Mouse (Mus musculus) cerebellum, postnatal 10 days (tissue): Measurements from ENCODE around the gene Ttc39b.
A peak's percentile ranks its signal among the peaks of the same experiment; 100 is the strongest.

ENCODE experiments used
- DNase-seq, 2 experiments: peaks; one replicate each; pipeline ENCODE4 v3.0.0; 2021; ENCODE audit warnings: mixed read lengths in 2 of 2

Gene Ttc39b

DNA sequence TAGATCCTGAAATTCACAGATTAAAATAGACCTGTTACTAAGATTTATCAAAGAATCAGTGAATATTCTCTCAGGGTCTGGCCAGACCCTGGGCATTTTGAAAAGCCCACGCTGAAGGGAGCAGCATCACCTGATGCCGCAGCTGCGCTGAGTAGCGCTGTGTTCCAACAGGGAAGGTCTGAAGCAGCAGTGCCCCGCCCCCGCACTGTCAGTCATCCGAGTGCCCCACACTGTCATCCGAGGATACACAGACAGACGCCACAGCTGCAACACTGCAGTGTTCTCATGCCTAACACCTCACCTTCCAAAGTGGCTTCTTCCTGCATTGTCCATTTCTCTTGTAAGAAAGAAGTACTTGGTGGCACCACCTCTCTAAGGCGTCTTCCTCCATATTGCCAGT is 96.0 kb downstream of the Ttc39b start:
- DNase-seq: peak in 1 of 2 experiments; percentile 26

DNA sequence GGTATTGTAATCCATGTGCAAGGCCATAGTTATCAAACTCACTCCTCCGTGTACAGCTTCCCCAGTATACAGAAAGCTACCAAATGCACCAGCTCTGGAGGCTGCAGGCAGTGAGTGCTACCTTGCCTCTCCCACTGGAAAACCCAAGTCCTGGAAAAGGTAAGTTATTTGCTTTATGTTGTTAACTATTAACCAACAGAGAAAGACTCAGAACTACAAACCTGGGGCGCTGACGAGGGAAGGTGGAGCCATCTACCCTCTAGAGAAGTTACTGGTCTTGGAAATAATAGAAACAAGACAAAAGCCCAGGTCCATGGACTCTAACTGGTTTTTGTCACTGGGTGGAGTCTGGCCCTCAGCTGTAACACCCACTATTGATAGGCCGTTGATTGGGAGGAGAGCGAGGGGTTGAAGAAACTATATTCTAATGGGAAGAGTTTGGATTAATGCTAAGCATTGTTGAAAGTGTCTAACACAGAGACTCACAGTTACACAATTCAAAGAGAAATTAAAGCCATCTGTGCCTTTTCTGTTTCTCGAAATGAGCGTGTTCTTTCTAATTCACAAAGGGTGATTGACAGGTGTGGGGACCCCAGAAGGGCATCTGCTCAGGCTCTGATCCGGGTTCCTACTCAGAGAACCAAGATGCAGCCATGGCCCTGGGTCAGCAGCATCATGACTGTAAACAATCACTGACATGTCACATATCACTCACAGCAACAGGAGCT is 98.3 kb downstream of the Ttc39b start:
- no peak for DNase-seq

GRCm38 (mm10) chr4:83224242-83224641 is 99.8 kb downstream of the Ttc39b start:
- DNase-seq: peak; percentile 47 to 60

GRCm38 (mm10) chr4:83223197-83223596 is 100.9 kb downstream of the Ttc39b start:
- DNase-seq: no peak

DNA sequence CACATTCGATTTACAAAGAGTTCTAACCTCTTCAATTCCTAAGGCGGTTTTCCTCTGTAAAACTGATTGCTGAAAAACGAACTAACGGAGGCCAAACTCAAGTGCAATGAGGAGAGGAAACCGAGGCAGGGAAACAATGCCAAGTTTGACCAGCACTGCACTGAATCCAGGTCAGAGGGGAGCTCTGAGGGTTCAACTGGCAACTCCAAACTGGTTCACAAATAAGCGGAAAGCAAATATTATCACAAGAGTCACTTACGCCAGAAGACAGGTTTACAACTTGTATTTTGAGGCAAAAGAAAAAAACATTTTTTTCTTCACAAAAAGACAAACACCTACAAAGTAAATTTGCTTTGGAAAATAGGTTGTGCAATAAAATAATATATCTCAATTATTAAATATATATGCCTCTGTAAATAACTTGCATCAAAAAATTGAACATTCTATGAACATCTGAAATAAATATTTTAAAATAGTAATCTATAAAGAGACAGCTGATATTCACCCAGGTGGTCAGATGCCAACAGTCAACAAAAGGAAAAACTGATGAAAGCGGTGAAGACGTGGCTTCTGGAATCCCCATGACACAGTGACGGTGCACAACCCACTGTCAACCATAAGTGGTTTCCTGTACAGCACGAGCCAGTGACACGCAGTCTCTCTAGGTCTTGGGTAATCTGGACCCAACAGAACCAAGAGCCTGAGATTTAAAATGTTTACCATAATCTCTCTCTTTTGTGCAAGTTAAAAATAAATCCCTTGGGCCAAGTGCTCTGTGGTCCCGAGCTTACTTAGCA is 103.1 kb downstream of the Ttc39b start:
- no peak for DNase-seq

- DNase-seq: no peak
Measured at GRCm38 (mm10) chr4:83219253-83219652, 104.8 kb downstream of the Ttc39b start.

DNA sequence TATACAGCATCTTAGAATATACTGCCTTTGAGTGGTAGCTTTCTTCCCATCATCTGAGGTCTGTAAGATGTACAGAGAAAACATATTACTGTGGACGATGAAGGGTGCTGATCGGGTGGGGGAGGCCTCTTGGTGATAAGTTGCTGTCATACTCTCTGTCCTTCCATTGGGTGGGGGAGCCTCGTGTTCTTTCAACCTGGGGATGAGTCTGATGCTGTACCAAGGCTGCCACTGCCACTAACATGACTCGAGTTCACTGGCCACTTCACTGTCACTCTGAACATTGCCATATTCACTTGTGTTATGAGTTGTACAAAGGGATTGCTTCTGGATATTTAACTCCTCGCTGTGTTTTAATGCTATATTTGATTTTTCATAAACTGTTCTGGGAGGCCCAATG is 106.9 kb downstream of the Ttc39b start:
- DNase-seq: no peak

GRCm38 (mm10) chr4:83216381-83216780 is 107.7 kb downstream of the Ttc39b start:
- DNase-seq: no peak

GRCm38 (mm10) chr4:83215776-83216175 is 108.3 kb downstream of the Ttc39b start:
- DNase-seq: no peak

DNA sequence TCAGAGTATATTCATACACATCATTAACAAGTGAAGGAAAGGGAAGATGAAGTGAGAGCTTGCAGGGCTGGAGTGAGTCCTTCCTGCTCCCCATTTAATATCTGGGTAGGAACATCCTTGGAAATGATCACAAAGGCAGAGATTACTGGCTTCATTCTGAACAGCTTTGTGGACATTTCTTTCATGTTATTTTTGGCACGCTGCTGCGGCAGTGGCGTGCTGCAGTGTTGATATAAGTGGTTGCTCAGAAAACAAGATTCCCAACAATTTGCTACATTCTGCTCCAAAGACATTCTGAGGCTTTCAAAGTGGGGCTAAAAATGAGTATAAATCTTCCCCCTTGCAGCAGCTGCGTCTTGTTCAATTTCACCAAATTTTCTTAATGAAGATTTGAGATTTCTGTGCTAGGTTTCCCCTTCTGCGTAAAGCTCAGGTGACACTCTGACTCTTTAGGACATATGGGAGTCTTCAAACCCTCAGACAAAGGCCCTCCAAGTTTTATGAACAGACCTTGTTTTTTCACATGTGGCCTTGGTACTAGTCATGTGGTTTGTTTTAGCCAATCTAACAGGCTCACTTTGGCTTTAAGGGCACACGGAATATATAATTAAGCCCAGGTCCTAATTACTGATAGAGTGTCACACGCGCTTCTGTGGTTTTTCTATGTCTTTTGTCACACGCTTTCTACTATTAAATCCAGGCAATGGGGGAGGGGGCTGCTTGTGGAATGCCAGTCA is 109.1 kb downstream of the Ttc39b start:
- DNase-seq: no peak

DNA sequence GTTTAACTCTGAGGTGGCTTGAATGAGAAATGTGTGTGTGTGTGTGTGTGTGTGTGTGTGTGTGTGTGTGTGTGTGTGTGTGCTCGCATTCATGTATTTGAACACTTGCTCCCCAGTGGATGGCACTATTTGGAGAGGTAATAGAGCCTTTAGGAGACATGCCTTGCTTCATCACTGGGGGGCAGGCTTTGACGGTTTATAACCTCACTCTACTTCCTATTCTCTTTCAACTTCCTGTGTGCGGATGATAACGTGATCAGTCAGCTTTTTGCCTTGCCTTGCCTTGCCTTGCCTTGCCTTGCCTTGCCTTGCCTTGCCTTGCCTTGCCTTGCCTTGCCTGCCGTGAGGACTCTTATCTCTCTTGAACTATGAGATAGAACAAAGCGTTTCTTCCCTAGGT is 110.3 kb downstream of the Ttc39b start:
- DNase-seq: no peak

- DNase-seq: peak; percentile 66 to 79
Measured at GRCm38 (mm10) chr4:83211709-83212108, 112.3 kb downstream of the Ttc39b start.

- peak; percentile 25 to 27 for DNase-seq
Measured at GRCm38 (mm10) chr4:83210437-83210836, 113.6 kb downstream of the Ttc39b start.

DNA sequence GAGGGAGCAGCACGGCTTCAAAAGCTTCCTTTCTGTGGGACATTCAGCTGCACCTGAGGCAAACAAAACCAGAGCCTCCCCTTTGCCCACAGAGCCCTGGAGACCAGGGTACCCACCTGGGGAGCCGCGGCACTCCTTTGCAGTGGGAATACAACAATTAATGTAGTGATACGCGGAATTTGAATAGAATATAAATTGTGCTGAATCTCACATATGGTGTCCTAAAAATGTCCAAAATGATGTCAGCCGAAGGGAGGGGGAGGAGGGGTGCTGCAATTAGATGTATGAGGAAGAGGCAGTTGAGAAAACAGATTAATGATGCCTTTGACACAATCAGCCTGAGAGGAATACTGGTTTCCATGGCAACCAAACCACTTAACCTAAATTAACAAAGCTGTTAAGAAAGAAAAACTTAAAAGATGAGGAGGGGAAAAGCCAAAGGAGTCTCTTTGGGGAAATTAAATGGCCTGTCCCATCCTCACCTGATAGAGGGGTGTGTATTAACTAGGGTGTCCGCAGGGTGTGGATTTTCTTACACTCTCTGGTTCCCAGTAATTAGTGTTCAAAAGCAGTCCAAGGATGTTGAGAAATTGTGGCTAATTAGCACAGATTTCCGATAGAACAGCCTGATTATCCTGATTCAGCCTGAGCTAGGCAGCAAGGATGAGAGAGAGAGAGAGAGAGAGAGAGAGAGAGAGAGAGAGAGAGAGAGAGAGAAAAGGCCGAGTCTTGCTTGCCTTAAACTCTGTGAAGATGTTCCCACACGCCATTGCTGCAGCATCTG is 117.1 kb downstream of the Ttc39b start:
- no peak for DNase-seq

GRCm38 (mm10) chr4:83206416-83206802 is 117.6 kb downstream of the Ttc39b start:
- DNase-seq: no peak

DNA sequence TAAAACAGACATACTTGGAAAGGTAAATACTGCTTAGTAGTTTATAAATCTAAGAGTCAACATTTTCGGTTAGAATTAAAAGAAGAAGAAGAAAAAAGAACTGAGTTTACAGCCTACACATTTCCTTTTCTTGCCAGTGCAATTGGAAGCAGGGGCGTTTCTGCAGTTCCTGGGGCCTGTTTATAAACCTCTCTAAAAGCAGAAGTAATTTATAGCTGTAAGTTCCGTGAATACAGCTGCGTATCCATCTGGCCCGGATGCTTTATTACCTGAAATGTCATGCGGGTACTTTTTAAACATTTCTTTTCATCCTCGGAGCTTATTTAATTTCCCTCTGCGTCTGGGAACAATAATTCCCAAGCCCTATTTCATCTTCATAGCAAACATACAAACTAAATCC is 124.7 kb downstream of the Ttc39b start:
- no peak for DNase-seq

DNA sequence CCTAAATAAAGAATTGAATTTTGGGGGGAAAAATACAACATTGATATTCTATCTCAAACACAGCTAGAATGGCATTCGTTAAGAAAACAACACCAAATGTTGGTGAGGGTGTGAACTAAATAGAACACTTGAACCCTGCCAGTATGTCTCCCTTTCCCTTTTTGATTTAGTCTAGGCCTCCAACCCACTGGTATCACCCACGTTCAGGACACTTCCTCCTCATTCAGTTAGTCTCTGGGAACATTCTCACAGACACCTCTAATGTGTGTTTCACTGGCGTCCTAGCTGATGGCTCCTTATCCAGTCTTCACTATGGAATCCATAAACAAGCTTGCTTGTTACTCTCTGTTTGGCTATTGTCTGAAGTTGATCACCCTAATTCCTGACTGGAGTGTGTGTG is 125.9 kb downstream of the Ttc39b start:
- DNase-seq: no peak

DNA sequence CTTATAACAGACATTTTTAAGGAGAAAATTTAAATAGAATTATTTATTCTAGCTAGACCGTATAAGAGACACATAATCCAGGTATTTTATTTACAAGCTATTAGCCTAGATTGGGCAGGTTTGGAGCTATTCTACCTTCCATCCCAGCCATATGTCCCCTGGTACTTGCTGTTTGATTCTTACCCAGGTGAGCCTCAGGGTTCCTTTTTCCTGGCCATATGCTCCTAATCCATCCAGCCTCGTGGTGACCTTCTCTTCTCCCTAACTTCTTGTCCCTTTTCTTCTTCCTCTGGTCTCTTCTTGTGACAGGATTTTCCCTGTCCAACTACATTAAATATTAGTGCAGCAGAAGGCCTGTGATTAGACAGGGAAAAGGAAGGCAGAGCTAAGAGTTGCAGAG is 134.3 kb downstream of the Ttc39b start:
- no peak for DNase-seq

DNA sequence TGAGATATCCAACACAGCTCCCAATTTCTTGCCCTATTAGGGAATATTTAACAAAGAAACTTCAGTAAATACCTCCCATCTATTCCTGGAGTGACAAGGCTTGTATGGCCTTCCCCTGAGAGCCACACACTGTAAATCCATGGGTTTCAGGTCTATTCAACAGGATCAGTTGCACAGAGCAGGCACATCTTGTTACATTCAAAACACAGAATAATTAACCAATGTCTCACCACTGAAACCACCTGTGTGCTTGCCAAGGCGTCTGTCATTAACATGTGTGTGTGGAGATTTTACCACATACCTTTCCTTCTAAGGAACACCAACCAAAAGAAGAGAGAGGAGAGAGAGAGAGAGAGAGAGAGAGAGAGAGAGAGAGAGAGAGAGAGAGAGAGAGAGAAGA is 136.7 kb downstream of the Ttc39b start:
- DNase-seq: no peak

GRCm38 (mm10) chr4:83186448-83186847 is 137.6 kb downstream of the Ttc39b start:
- DNase-seq: no peak

- DNase-seq: peak; percentile 87 to 88
Measured at GRCm38 (mm10) chr4:83183288-83183930, 140.6 kb downstream of the Ttc39b start.
